Mouse (Mus musculus) limb, embryonic 10.5 days (tissue): ENCODE measurements around the gene Gpr15. TPM values are rescaled to one million over a fixed set of nuclear protein-coding genes. Genes with fewer than 3 reads are reported as not detected.
A peak's percentile ranks its signal among the peaks of the same experiment; 100 is the strongest.

Experiments
- DNase-seq: peaks from one replicate; pipeline ENCODE4 v3.0.0-alpha.2; 2017; ENCODE audit warnings: low spot score
- H3K27ac ChIP-seq: fragments of 300-500 bp; sonication (generic); 2 replicates; pipeline ENCODE4 v1.5.1; 2016; ENCODE audit warnings: mild to moderate bottlenecking
- H3K27me3 ChIP-seq: fragments of 300-500 bp; sonication (generic); 2 replicates; pipeline ENCODE4 v1.6.1; 2016; ENCODE audit warnings: low read depth, mild to moderate bottlenecking; ENCODE audit not compliant: poor library complexity, severe bottlenecking
- H3K36me3 ChIP-seq: fragments of 300-500 bp; sonication (generic); 2 replicates; pipeline ENCODE4 v1.6.1; 2016; ENCODE audit warnings: mild to moderate bottlenecking, moderate library complexity
- H3K4me1 ChIP-seq: fragments of 300-500 bp; sonication (generic); 2 replicates; pipeline ENCODE4 v1.6.1; 2016
- H3K4me3 ChIP-seq: fragments of 300-500 bp; sonication (generic); 2 replicates; pipeline ENCODE4 v1.5.1; 2016; ENCODE audit warnings: mild to moderate bottlenecking, moderate library complexity
- H3K9me3 ChIP-seq: fragments of 300-500 bp; sonication (generic); replicated peaks from 2 replicates; pipeline ENCODE4 v1.6.1; 2016; ENCODE audit warnings: mild to moderate bottlenecking
- WGBS: fragments of 180-500 bp; shearing (Covaris S2); methylation state at CpG from one replicate; pipeline ENCODE4 v1.1.7; 2016; 5-methylcytosine and 5-hydroxymethylcytosine counted together
- microRNA-seq: library from miRNA; unstranded; fragments of <30 nt; microRNA quantifications from one replicate; pipeline ENCODE4, GENCODE M21; 2017
- polyA plus RNA-seq: library from polyadenylated mRNA; unstranded; fragments of >200 nt; fragmentation: Nextera tagmentation; extraction: Ambion mirVana; gene quantifications from 2 replicates; pipeline ENCODE4 v1.2.1, GENCODE M21; 2016

Gpr15 gene
- polyA plus RNA-seq, 1 experiment from 2014 or later = not detected

GRCm38 (mm10) chr16:58676156-58676555 is 42.7 kb downstream of the Gpr15 start:
- 90% methylated on average over 7 of the region's 7 CpGs for WGBS
- Histone ChIP-seq H3K27me3 (no peaks in the 10 kb centered on the region), H3K27ac (no peak overlapping the region), H3K4me1 (peaks cover under 1% of the 10 kb centered on the region), H3K9me3 (no peaks in the 10 kb centered on the region), H3K4me3 (no peak overlapping the region), H3K36me3 (peaks cover 58% of the 10 kb centered on the region)
- no peak for DNase-seq

GRCm38 (mm10) chr16:58675256-58675655 is 43.6 kb downstream of the Gpr15 start:
- H3K4me3 ChIP-seq = no peak overlapping the region
- peaks cover 53% of the 10 kb centered on the region for H3K36me3 ChIP-seq
- no peaks in the 10 kb centered on the region for H3K9me3 ChIP-seq
- H3K27me3 ChIP-seq = no peaks in the 10 kb centered on the region
- 96% methylated on average over 13 of the region's 13 CpGs for WGBS
- no peak for DNase-seq
- no peak overlapping the region for H3K27ac ChIP-seq
- peaks cover 5% of the 10 kb centered on the region for H3K4me1 ChIP-seq

- WGBS = 94% methylated on average over 15 of the region's 15 CpGs
- Histone ChIP-seq H3K36me3 (peaks cover 53% of the 10 kb centered on the region), H3K27me3 (no peaks in the 10 kb centered on the region), H3K4me3 (no peak overlapping the region), H3K4me1 (peaks cover 9% of the 10 kb centered on the region), H3K27ac (no peak overlapping the region), H3K9me3 (no peaks in the 10 kb centered on the region)
- no peak for DNase-seq
Observed at GRCm38 (mm10) chr16:58673811-58674410, 45.0 kb downstream of the Gpr15 start.

- no peak overlapping the region for H3K27ac ChIP-seq
- no peaks in the 10 kb centered on the region for H3K27me3 ChIP-seq
- no peak for DNase-seq
- peaks cover 9% of the 10 kb centered on the region for H3K4me1 ChIP-seq
- no peak overlapping the region for H3K4me3 ChIP-seq
- 92% methylated on average over 13 of the region's 13 CpGs for WGBS
- no peaks in the 10 kb centered on the region for H3K9me3 ChIP-seq
- peaks cover 39% of the 10 kb centered on the region for H3K36me3 ChIP-seq
Observed at GRCm38 (mm10) chr16:58672396-58672795, 46.5 kb downstream of the Gpr15 start.

- WGBS = 70% methylated on average over 8 of the region's 8 CpGs
- no peak for DNase-seq
- no peaks in the 10 kb centered on the region for H3K9me3 ChIP-seq
- H3K27ac ChIP-seq = no peak overlapping the region
- peaks cover 31% of the 10 kb centered on the region for H3K36me3 ChIP-seq
- peak overlapping the region; percentile 85 for H3K4me3 ChIP-seq
- no peaks in the 10 kb centered on the region for H3K27me3 ChIP-seq
- H3K4me1 ChIP-seq = peaks cover 9% of the 10 kb centered on the region
Observed at GRCm38 (mm10) chr16:58671212-58671985, 47.5 kb downstream of the Gpr15 start.

GRCm38 (mm10) chr16:58670643-58671042 is 48.2 kb downstream of the Gpr15 start:
- Histone ChIP-seq H3K9me3 (no peaks in the 10 kb centered on the region), H3K4me3 (peak overlapping the region; percentile 85), H3K27ac (peak overlapping the region; percentile 93), H3K4me1 (peaks cover 9% of the 10 kb centered on the region), H3K36me3 (peaks cover 26% of the 10 kb centered on the region), H3K27me3 (no peaks in the 10 kb centered on the region)
- under 1% methylated on average over 25 of the region's 25 CpGs for WGBS
- no peak for DNase-seq

- Histone ChIP-seq H3K36me3 (peaks cover 22% of the 10 kb centered on the region), H3K4me1 (peaks cover 9% of the 10 kb centered on the region), H3K4me3 (peak within 1 kb of the TSS; percentile 85), H3K27me3 (no peaks in the 10 kb centered on the region), H3K9me3 (no peaks in the 10 kb centered on the region), H3K27ac (peak within 1 kb of the TSS; percentile 93)
- peak; percentile 83 for DNase-seq
- under 1% methylated on average over 50 of the region's 51 CpGs for WGBS
Observed at GRCm38 (mm10) chr16:58669917-58670630, 48.8 kb downstream of the Gpr15 start, which contains the start of gene Cpox. TSS of gene Cpox (plus strand) at chr16:58670292.

- WGBS = 65% methylated on average over 5 of the region's 5 CpGs
- H3K9me3 ChIP-seq = no peaks in the 10 kb centered on the region
- peak overlapping the region; percentile 85; the same call in 1 of the 2 replicates for H3K4me3 ChIP-seq
- no peaks in the 10 kb centered on the region for H3K27me3 ChIP-seq
- H3K36me3 ChIP-seq = peaks cover 14% of the 10 kb centered on the region
- H3K4me1 ChIP-seq = peaks cover 9% of the 10 kb centered on the region
- peak overlapping the region; percentile 93; the same call in 1 of the 2 replicates for H3K27ac ChIP-seq
- DNase-seq = no peak
Observed at GRCm38 (mm10) chr16:58669264-58669663, 49.6 kb downstream of the Gpr15 start.

- DNase-seq = no peak
- Histone ChIP-seq H3K27ac (no peak overlapping the region), H3K9me3 (no peaks in the 10 kb centered on the region), H3K4me1 (peaks cover 9% of the 10 kb centered on the region), H3K27me3 (no peaks in the 10 kb centered on the region), H3K4me3 (no peak overlapping the region), H3K36me3 (peaks cover 8% of the 10 kb centered on the region)
- 87% methylated on average over 3 of the region's 3 CpGs for WGBS
Observed at GRCm38 (mm10) chr16:58668586-58668985, 50.3 kb downstream of the Gpr15 start.

Small RNAs within 50 kb of the gene (microRNA-seq; reads per million reads assigned to microRNA genes)
- gene Gm27564 = not detected

Other genes with a start within 250 kb of the Gpr15 start
- gene St3gal6, start 194.8 kb downstream of the Gpr15 start, polyA plus RNA-seq = 10.8 and 13.5 TPM in 2 replicates
- gene Gm813, start 102.1 kb downstream of the Gpr15 start, polyA plus RNA-seq = not detected in 2 replicates
- not detected in 2 replicates for gene E330017A01Rik, start 80.3 kb downstream of the Gpr15 start, polyA plus RNA-seq
- 26.6 and 29.7 TPM in 2 replicates for gene Cpox, start 48.8 kb downstream of the Gpr15 start, polyA plus RNA-seq
- gene Cldnd1, start 8.8 kb upstream of the Gpr15 start, polyA plus RNA-seq = 92.9 and 108 TPM in 2 replicates
- not detected in 2 replicates for gene Olfr172, start 44.1 kb upstream of the Gpr15 start, polyA plus RNA-seq
- gene Olfr173, start 81.2 kb upstream of the Gpr15 start, polyA plus RNA-seq = not detected in 2 replicates
- not detected in 2 replicates for gene Olfr175-ps1, start 107.7 kb upstream of the Gpr15 start, polyA plus RNA-seq
- not detected in 2 replicates for gene Olfr177, start 155.7 kb upstream of the Gpr15 start, polyA plus RNA-seq
- gene Olfr178, start 173.0 kb upstream of the Gpr15 start, polyA plus RNA-seq = not detected in 2 replicates
- gene Olfr181, start 209.7 kb upstream of the Gpr15 start, polyA plus RNA-seq = not detected in 2 replicates
- gene Olfr180, start 210.3 kb upstream of the Gpr15 start, polyA plus RNA-seq = not detected in 2 replicates